Mouse (Mus musculus) C2C12 (cell line): ENCODE measurements around the gene Lrrc23.

Experiments used
- CTCF ChIP-seq: IDR thresholded peaks from one replicate; pipeline ENCODE4 v1.5.1; 2011; ENCODE audit not compliant: control insufficient read depth, insufficient read depth, insufficient read length
- MAX ChIP-seq: IDR thresholded peaks from one replicate; pipeline ENCODE4 v1.6.1; 2011; ENCODE audit warnings: mild to moderate bottlenecking, control low read depth
- USF1 ChIP-seq: IDR thresholded peaks from one replicate; pipeline ENCODE4 v1.6.1; 2011; ENCODE audit warnings: low read depth, mild to moderate bottlenecking, control low read depth, moderate library complexity

DNA sequence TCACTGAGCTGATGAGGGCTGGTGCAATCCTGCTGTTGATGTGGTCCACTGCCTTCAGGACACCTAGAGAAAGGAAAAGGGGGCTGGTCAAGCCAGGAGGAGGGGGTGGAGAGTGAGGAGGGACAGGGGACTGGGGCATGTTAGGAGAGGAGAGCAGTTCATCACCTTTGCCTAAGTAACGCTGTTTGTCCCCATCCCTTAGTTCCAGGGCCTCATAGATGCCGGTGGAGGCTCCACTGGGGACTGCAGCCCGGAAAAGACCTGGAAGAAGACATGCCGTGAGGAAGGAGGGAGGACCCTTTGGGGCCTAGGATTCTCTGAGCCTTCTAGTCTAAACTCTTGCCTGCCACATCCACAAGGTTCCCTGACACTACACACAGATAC, 12.0 kb downstream of the Lrrc23 start:
- no peak for TF ChIP-seq USF1
- no peak for TF ChIP-seq CTCF
- TF ChIP-seq MAX, result no peak
